Mouse (Mus musculus) forebrain, embryonic 15.5 days (tissue): Measurements from ENCODE around the gene Snx21. TPM values are rescaled to one million over a fixed set of nuclear protein-coding genes. Genes with fewer than 3 reads are reported as not detected.

Source experiments
- ATAC-seq: fragments of 200-750 bp; cut with Nextera tagmentation; replicated peaks from 2 replicates; pipeline ENCODE4 v1.8.0; 2017; ENCODE audit warnings: mild to moderate bottlenecking, moderate TSS enrichment, moderate library complexity
- H3K27ac ChIP-seq: fragments of 300-500 bp; sonication (generic); replicated peaks from 2 replicates; pipeline ENCODE4 v1.5.1; 2015; ENCODE audit warnings: mild to moderate bottlenecking, inconsistent platforms
- H3K27me3 ChIP-seq: fragments of 300-500 bp; sonication (generic); 2 replicates; pipeline ENCODE4 v1.6.1; 2015; ENCODE audit warnings: inconsistent platforms
- H3K36me3 ChIP-seq: fragments of 300-500 bp; sonication (generic); 2 replicates; pipeline ENCODE4 v1.6.1; 2015; ENCODE audit warnings: mild to moderate bottlenecking, inconsistent platforms
- H3K4me1 ChIP-seq: fragments of 300-500 bp; sonication (generic); 2 replicates; pipeline ENCODE4 v1.6.1; 2015; ENCODE audit warnings: inconsistent platforms
- H3K4me2 ChIP-seq: fragments of 300-500 bp; sonication (generic); replicated peaks from 2 replicates; pipeline ENCODE4 v1.6.1; 2015; ENCODE audit warnings: mild to moderate bottlenecking, inconsistent platforms
- H3K4me3 ChIP-seq: fragments of 300-500 bp; sonication (generic); 2 replicates; pipeline ENCODE4 v1.5.1; 2015; ENCODE audit warnings: mild to moderate bottlenecking, inconsistent platforms
- H3K9ac ChIP-seq: fragments of 300-500 bp; sonication (generic); replicated peaks from 2 replicates; pipeline ENCODE4 v1.6.1; 2015; ENCODE audit warnings: mild to moderate bottlenecking, inconsistent platforms
- H3K9me3 ChIP-seq: fragments of 300-500 bp; sonication (generic); 2 replicates; pipeline ENCODE4 v1.6.1; 2016; ENCODE audit warnings: inconsistent platforms
- WGBS: fragments of 180-500 bp; shearing (Covaris S2); methylation state at CpG from one replicate; pipeline ENCODE4 v1.1.7; 2015; ENCODE audit warnings: mixed read lengths; 5-methylcytosine and 5-hydroxymethylcytosine counted together
- polyA plus RNA-seq: library from polyadenylated mRNA; unstranded; fragments of >200 nt; fragmentation: Nextera tagmentation; extraction: Ambion mirVana; gene quantifications from 2 replicates; pipeline ENCODE4 v1.2.1, GENCODE M21; 2015

The Snx21 gene
- polyA plus RNA-seq, 1 experiment from 2014 or later = 29.8 TPM

- peaks cover 28% of the 10 kb centered on the region for H3K4me1 ChIP-seq
- H3K9ac ChIP-seq = peak overlapping the region; percentile 61
- peaks cover 16% of the 10 kb centered on the region for H3K36me3 ChIP-seq
- WGBS = 95% methylated on average over 16 of the region's 16 CpGs
- no peak for ATAC-seq
- H3K4me2 ChIP-seq = peak overlapping the region; percentile 61
- H3K9me3 ChIP-seq = no peaks in the 10 kb centered on the region
- H3K27me3 ChIP-seq = no peaks in the 10 kb centered on the region
- H3K27ac ChIP-seq = no peak overlapping the region
- peak overlapping the region; percentile 60 for H3K4me3 ChIP-seq
Measured at GRCm38 (mm10) chr2:164803201-164803920, 17.7 kb downstream of the Snx21 start.

- whole genome bisulfite sequencing = 43% methylated on average over 1 of the region's 1 CpGs
- peak overlapping the region; percentile 74; the same call in 1 of the 2 replicates for H3K27ac ChIP-seq
Measured at GRCm38 (mm10) chr2:164803921-164804313, 18.3 kb downstream of the Snx21 start.

GRCm38 (mm10) chr2:164804533-164805331 is 19.1 kb downstream of the Snx21 start, which contains the start of the genes Acot8 and Zswim3:
TSS of gene Acot8 (minus strand) at chr2:164804882.
TSS of gene Zswim3 (plus strand) at chr2:164805098.
- peak; percentile 97 for ATAC-seq
- peak within 1 kb of the TSS; percentile 73 for H3K4me2 ChIP-seq
- no peaks in the 10 kb centered on the region for H3K9me3 ChIP-seq
- no peaks in the 10 kb centered on the region for H3K27me3 ChIP-seq
- peaks cover 19% of the 10 kb centered on the region; the same call in 1 of the 2 replicates for H3K36me3 ChIP-seq
- H3K4me1 ChIP-seq = peaks cover 28% of the 10 kb centered on the region
- peak within 1 kb of the TSS; percentile 64 for H3K9ac ChIP-seq
- under 1% methylated on average over 47 of the region's 47 CpGs for WGBS
- H3K4me3 ChIP-seq = peak within 1 kb of the TSS; percentile 60
- peak within 1 kb of the TSS; percentile 77 for H3K27ac ChIP-seq

More at GRCm38 (mm10) chr2:164803921-164804313, 18.3 kb downstream of the Snx21 start:
- Histone ChIP-seq H3K27me3 (no peaks in the 10 kb centered on the region), H3K9me3 (no peaks in the 10 kb centered on the region), H3K36me3 (peaks cover 17% of the 10 kb centered on the region; the same call in 1 of the 2 replicates), H3K4me1 (peaks cover 28% of the 10 kb centered on the region), H3K9ac (peak overlapping the region; percentile 61), H3K4me2 (peak overlapping the region; percentile 61), H3K4me3 (peak overlapping the region; percentile 60)
- no peak for ATAC-seq

- H3K36me3 ChIP-seq = peaks cover 18% of the 10 kb centered on the region; the same call in 1 of the 2 replicates
- no peaks in the 10 kb centered on the region for H3K9me3 ChIP-seq
- no peak for ATAC-seq
- no peaks in the 10 kb centered on the region for H3K27me3 ChIP-seq
- peak overlapping the region; percentile 77 for H3K27ac ChIP-seq
- peak overlapping the region; percentile 64 for H3K9ac ChIP-seq
- H3K4me3 ChIP-seq = peak overlapping the region; percentile 60
- peak overlapping the region; percentile 73 for H3K4me2 ChIP-seq
- 2% methylated on average over 21 of the region's 21 CpGs for WGBS
- H3K4me1 ChIP-seq = peaks cover 28% of the 10 kb centered on the region
Measured at GRCm38 (mm10) chr2:164805332-164805718, 19.7 kb downstream of the Snx21 start.

GRCm38 (mm10) chr2:164806614-164807013 is 21.0 kb downstream of the Snx21 start:
- no peak for ATAC-seq
- Histone ChIP-seq H3K4me3 (no peak overlapping the region), H3K9ac (no peak overlapping the region), H3K4me2 (no peak overlapping the region), H3K27me3 (no peaks in the 10 kb centered on the region), H3K4me1 (peaks cover 28% of the 10 kb centered on the region), H3K36me3 (peaks cover 14% of the 10 kb centered on the region; the same call in 1 of the 2 replicates), H3K9me3 (no peaks in the 10 kb centered on the region), H3K27ac (no peak overlapping the region)
- WGBS = 88% methylated on average over 7 of the region's 7 CpGs

- WGBS = 62% methylated on average over 2 of the region's 2 CpGs
- Histone ChIP-seq H3K9me3 (no peaks in the 10 kb centered on the region), H3K36me3 (peaks cover 8% of the 10 kb centered on the region; the same call in 1 of the 2 replicates), H3K4me2 (no peak overlapping the region), H3K27ac (no peak overlapping the region), H3K27me3 (no peaks in the 10 kb centered on the region), H3K4me3 (no peak overlapping the region), H3K9ac (no peak overlapping the region), H3K4me1 (no peaks in the 10 kb centered on the region)
- ATAC-seq = no peak
Measured at GRCm38 (mm10) chr2:164813557-164813956, 27.9 kb downstream of the Snx21 start.

- no peaks in the 10 kb centered on the region for H3K27me3 ChIP-seq
- WGBS = 92% methylated on average over 5 of the region's 5 CpGs
- no peak overlapping the region for H3K27ac ChIP-seq
- no peak overlapping the region for H3K9ac ChIP-seq
- ATAC-seq = no peak
- H3K4me2 ChIP-seq = no peak overlapping the region
- H3K4me3 ChIP-seq = no peak overlapping the region
- no peaks in the 10 kb centered on the region for H3K4me1 ChIP-seq
- H3K36me3 ChIP-seq = peaks cover 4% of the 10 kb centered on the region; the same call in 1 of the 2 replicates
- no peaks in the 10 kb centered on the region for H3K9me3 ChIP-seq
Measured at GRCm38 (mm10) chr2:164815348-164815747, 29.7 kb downstream of the Snx21 start.

GRCm38 (mm10) chr2:164815821-164816220 is 30.2 kb downstream of the Snx21 start:
- no peaks in the 10 kb centered on the region for H3K9me3 ChIP-seq
- no peak for ATAC-seq
- WGBS = 88% methylated on average over 8 of the region's 8 CpGs
- no peaks in the 10 kb centered on the region for H3K27me3 ChIP-seq
- peaks cover 8% of the 10 kb centered on the region; the same call in 1 of the 2 replicates for H3K36me3 ChIP-seq
- no peaks in the 10 kb centered on the region for H3K4me1 ChIP-seq
- H3K27ac ChIP-seq = no peak overlapping the region
- H3K4me2 ChIP-seq = no peak overlapping the region
- no peak overlapping the region for H3K4me3 ChIP-seq
- no peak overlapping the region for H3K9ac ChIP-seq

- no peaks in the 10 kb centered on the region for H3K9me3 ChIP-seq
- ATAC-seq = no peak
- H3K27ac ChIP-seq = no peak overlapping the region
- H3K4me1 ChIP-seq = peaks cover 5% of the 10 kb centered on the region
- no peak overlapping the region for H3K9ac ChIP-seq
- WGBS = 91% methylated on average over 6 of the region's 6 CpGs
- H3K4me3 ChIP-seq = no peak overlapping the region
- peaks cover 18% of the 10 kb centered on the region for H3K36me3 ChIP-seq
- H3K27me3 ChIP-seq = no peaks in the 10 kb centered on the region
- no peak overlapping the region for H3K4me2 ChIP-seq
Measured at GRCm38 (mm10) chr2:164817206-164817605, 31.6 kb downstream of the Snx21 start.

- WGBS = 79% methylated on average over 5 of the region's 5 CpGs
- no peak overlapping the region for H3K27ac ChIP-seq
- H3K36me3 ChIP-seq = peaks cover 18% of the 10 kb centered on the region
- H3K4me1 ChIP-seq = peaks cover 9% of the 10 kb centered on the region
- H3K9ac ChIP-seq = no peak overlapping the region
- no peaks in the 10 kb centered on the region for H3K27me3 ChIP-seq
- ATAC-seq = no peak
- no peak overlapping the region for H3K4me2 ChIP-seq
- H3K9me3 ChIP-seq = no peaks in the 10 kb centered on the region
- H3K4me3 ChIP-seq = no peak overlapping the region
Measured at GRCm38 (mm10) chr2:164817703-164818102, 32.1 kb downstream of the Snx21 start.

GRCm38 (mm10) chr2:164821060-164821459 is 35.4 kb downstream of the Snx21 start:
- H3K4me3 ChIP-seq = no peak overlapping the region
- no peak overlapping the region for H3K9ac ChIP-seq
- WGBS = 79% methylated on average over 6 of the region's 6 CpGs
- H3K9me3 ChIP-seq = no peaks in the 10 kb centered on the region
- no peak overlapping the region for H3K4me2 ChIP-seq
- no peaks in the 10 kb centered on the region for H3K27me3 ChIP-seq
- no peak overlapping the region for H3K27ac ChIP-seq
- peaks cover 23% of the 10 kb centered on the region for H3K4me1 ChIP-seq
- H3K36me3 ChIP-seq = peaks cover 31% of the 10 kb centered on the region
- no peak for ATAC-seq

- Histone ChIP-seq H3K36me3 (peaks cover 44% of the 10 kb centered on the region), H3K4me2 (peak within 1 kb of the TSS; percentile 66), H3K9me3 (no peaks in the 10 kb centered on the region), H3K9ac (peak within 1 kb of the TSS; percentile 75), H3K4me3 (peak within 1 kb of the TSS; percentile 73), H3K4me1 (peaks cover 23% of the 10 kb centered on the region), H3K27ac (peak within 1 kb of the TSS; percentile 88), H3K27me3 (no peaks in the 10 kb centered on the region)
- under 1% methylated on average over 32 of the region's 32 CpGs for WGBS
- peak; percentile 99 for ATAC-seq
Measured at GRCm38 (mm10) chr2:164822636-164823165, 37.1 kb downstream of the Snx21 start, which contains the start of gene Zswim1. TSS of gene Zswim1 (plus strand) at chr2:164822686.
